Mouse (Mus musculus): ENCODE results near the gene Ostn. TPM values are rescaled to one million over a fixed set of nuclear protein-coding genes. Genes with fewer than 3 reads are reported as not detected.
A peak's percentile ranks its signal among the peaks of the same experiment; 100 is the strongest.

Ostn gene
- total and polyA plus RNA-seq, 3 experiments: not detected

- no peaks in the 10 kb centered on the region for H3K9me3 ChIP-seq (replicated peaks; ENCODE audit: insufficient read depth, low read length)
- H3K79me2 ChIP-seq (ENCODE audit: control insufficient read depth, insufficient read depth, low read length, poor library complexity): no peaks in the 10 kb centered on the region
- H3K27me3 ChIP-seq (ENCODE audit: control insufficient read depth in 1 of 2, insufficient read depth in 2 of 2, low read length in 2 of 2): no peaks in the 10 kb centered on the region
- no peak overlapping the region for H3K4me3 ChIP-seq (ENCODE audit: control insufficient read depth in 1 of 2, insufficient read depth in 1 of 2, low read depth in 2 of 2, low read length in 2 of 2)
- DNase-seq (ENCODE audit: low read depth, low spot score): no peak
- peaks cover 0 to 2% of the 10 kb centered on the region in 2 experiments; a peak in 1 of 4 replicates for H3K4me1 ChIP-seq (ENCODE audit: control insufficient read depth in 1 of 2, insufficient read depth in 2 of 2, low read length in 2 of 2)
- no peak overlapping the region for H3K27ac ChIP-seq (ENCODE audit: control insufficient read depth, low read depth, low read length)
- TF ChIP-seq MAZ (IDR thresholded peaks at IDR 0.05; ENCODE audit: low read depth, low read length) (no peak), MEF2A (IDR thresholded peaks at IDR 0.05; ENCODE audit: extremely low read depth, insufficient replicate concordance, low read depth, low read length, poor library complexity, severe bottlenecking) (no peak), ETS1 (IDR thresholded peaks at IDR 0.05; ENCODE audit: low read depth, low read length) (no peak), UBTF (IDR thresholded peaks at IDR 0.05; ENCODE audit: borderline replicate concordance, insufficient read depth, low read depth, low read length) (no peak), JUND (IDR thresholded peaks at IDR 0.05; ENCODE audit: low read depth, low read length) (no peak), MYB (IDR thresholded peaks at IDR 0.05; ENCODE audit: low read depth, low read length) (no peak), TBP (IDR thresholded peaks at IDR 0.05; ENCODE audit: low read depth, low read length) (no peak)
- no peak overlapping the region for H3K9ac ChIP-seq (ENCODE audit: control insufficient read depth, low read depth, low read length, poor library complexity, severe bottlenecking)
- H3K36me3 ChIP-seq (ENCODE audit: control insufficient read depth in 1 of 2, insufficient read depth in 2 of 2, low read length in 2 of 2): peaks cover 0 to 4% of the 10 kb centered on the region in 2 experiments; a peak in 2 of 4 replicates
These were observed 63.4 kb downstream of the Ostn start for GRCm38 (mm10) chr16:27370700-27371099.

- Histone ChIP-seq H3K4me3 (ENCODE audit: control insufficient read depth in 1 of 2, insufficient read depth in 1 of 2, low read depth in 2 of 2, low read length in 2 of 2) (no peak overlapping the region), H3K79me2 (ENCODE audit: control insufficient read depth, insufficient read depth, low read length, poor library complexity) (no peaks in the 10 kb centered on the region), H3K27me3 (ENCODE audit: control insufficient read depth in 1 of 2, insufficient read depth in 2 of 2, low read length in 2 of 2) (no peaks in the 10 kb centered on the region), H3K9ac (ENCODE audit: control insufficient read depth, low read depth, low read length, poor library complexity, severe bottlenecking) (no peak overlapping the region), H3K9me3 (replicated peaks; ENCODE audit: insufficient read depth, low read length) (no peaks in the 10 kb centered on the region), H3K27ac (ENCODE audit: control insufficient read depth, low read depth, low read length) (no peak overlapping the region), H3K4me1 (ENCODE audit: control insufficient read depth in 1 of 2, insufficient read depth in 2 of 2, low read length in 2 of 2) (peaks cover 0 to 2% of the 10 kb centered on the region in 2 experiments; a peak in 1 of 4 replicates), H3K36me3 (ENCODE audit: control insufficient read depth in 1 of 2, insufficient read depth in 2 of 2, low read length in 2 of 2) (peaks cover 0 to 5% of the 10 kb centered on the region in 2 experiments; a peak in 2 of 4 replicates)
- peak; percentile 47 for DNase-seq (ENCODE audit: low read depth, low spot score)
- TF ChIP-seq KAT2A (conservative IDR thresholded peaks at IDR 0.05; ENCODE audit: low read depth, low read length) (no peak), POLR2A (IDR thresholded peaks at IDR 0.05; ENCODE audit: control insufficient read depth in 1 of 2, insufficient read depth in 1 of 2, low read depth in 1 of 2, low read length in 2 of 2, poor library complexity in 1 of 2) (no peak), EP300 (IDR thresholded peaks at IDR 0.05; ENCODE audit: low read depth in 1 of 2, low read length in 2 of 2) (peak; percentile 15 to 38; a peak in 2 of 4 replicates)
These were observed 66.8 kb downstream of the Ostn start for GRCm38 (mm10) chr16:27374139-27374538.

GRCm38 (mm10) chr16:27375318-27375717, 68.0 kb downstream of the Ostn start:
- peaks cover 0 to 5% of the 10 kb centered on the region in 2 experiments; a peak in 2 of 4 replicates for H3K36me3 ChIP-seq (ENCODE audit: control insufficient read depth in 1 of 2, insufficient read depth in 2 of 2, low read length in 2 of 2)
- peaks cover 0 to 2% of the 10 kb centered on the region in 2 experiments; a peak in 1 of 4 replicates for H3K4me1 ChIP-seq (ENCODE audit: control insufficient read depth in 1 of 2, insufficient read depth in 2 of 2, low read length in 2 of 2)
- H3K27me3 ChIP-seq (ENCODE audit: control insufficient read depth in 1 of 2, insufficient read depth in 2 of 2, low read length in 2 of 2): no peaks in the 10 kb centered on the region
- no peaks in the 10 kb centered on the region for H3K9me3 ChIP-seq (replicated peaks; ENCODE audit: insufficient read depth, low read length)
- no peaks in the 10 kb centered on the region for H3K79me2 ChIP-seq (ENCODE audit: control insufficient read depth, insufficient read depth, low read length, poor library complexity)
- no peak overlapping the region for H3K9ac ChIP-seq (ENCODE audit: control insufficient read depth, low read depth, low read length, poor library complexity, severe bottlenecking)
- no peak overlapping the region for H3K4me3 ChIP-seq (ENCODE audit: control insufficient read depth in 1 of 2, insufficient read depth in 1 of 2, low read depth in 2 of 2, low read length in 2 of 2)
- TF ChIP-seq UBTF (IDR thresholded peaks at IDR 0.05; ENCODE audit: borderline replicate concordance, insufficient read depth, low read depth, low read length) (no peak), ZKSCAN1 (IDR thresholded peaks at IDR 0.05; ENCODE audit: low read depth, low read length) (no peak), MYB (IDR thresholded peaks at IDR 0.05; ENCODE audit: low read depth, low read length) (no peak), CHD2 (IDR thresholded peaks at IDR 0.05; ENCODE audit: low read length) (no peak), ZMIZ1 (IDR thresholded peaks at IDR 0.05; ENCODE audit: low read depth, low read length) (no peak), ELF1 (IDR thresholded peaks at IDR 0.05; ENCODE audit: low read depth, low read length) (no peak), RCOR1 (IDR thresholded peaks at IDR 0.05; ENCODE audit: low read depth, low read length) (no peak), TCF12 (IDR thresholded peaks at IDR 0.05; ENCODE audit: low read depth, low read length) (no peak), JUND (IDR thresholded peaks at IDR 0.05; ENCODE audit: low read depth, low read length) (no peak), ETS1 (IDR thresholded peaks at IDR 0.05; ENCODE audit: low read depth, low read length) (no peak), NELFE (IDR thresholded peaks at IDR 0.05; ENCODE audit: low read depth, low read length) (no peak), KAT2A (conservative IDR thresholded peaks at IDR 0.05; ENCODE audit: low read depth, low read length) (no peak), ZC3H11A (IDR thresholded peaks at IDR 0.05; ENCODE audit: low read depth, low read length) (no peak), POLR2AphosphoS5 (IDR thresholded peaks at IDR 0.05; ENCODE audit: borderline replicate concordance, low read depth, low read length) (no peak), TAL1 (IDR thresholded peaks at IDR 0.05; ENCODE audit: low read length) (no peak)
- H3K27ac ChIP-seq (ENCODE audit: control insufficient read depth, low read depth, low read length): no peak overlapping the region
- DNase-seq (ENCODE audit: low read depth, low spot score): no peak

Data from MEL (cell line).